Mouse (Mus musculus): ENCODE results near the gene Shroom3.

Gene Shroom3

GRCm38 (mm10) chr5:92683351-92683807 is at the start of gene Shroom3:
Shroom3 (plus strand) TSS chr5:92683435.
- no peak for DNase-seq (ENCODE audit: low spot score)

GRCm38 (mm10) chr5:92633526-92633925 is 49.7 kb upstream of the Shroom3 start:
- no peak for DNase-seq (ENCODE audit: low spot score)

GRCm38 (mm10) chr5:92634916-92635315 is 48.3 kb upstream of the Shroom3 start:
- no peak for DNase-seq (ENCODE audit: low spot score)

GRCm38 (mm10) chr5:92635891-92636290 is 47.3 kb upstream of the Shroom3 start:
- DNase-seq (ENCODE audit: low spot score): no peak

GRCm38 (mm10) chr5:92640861-92641260 is 42.4 kb upstream of the Shroom3 start:
- DNase-seq (ENCODE audit: low spot score): no peak

- no peak for DNase-seq (ENCODE audit: low spot score)
Measured at GRCm38 (mm10) chr5:92656256-92656655, 27.0 kb upstream of the Shroom3 start.

- no peak for DNase-seq (ENCODE audit: low spot score)
Measured at GRCm38 (mm10) chr5:92664321-92664720, 18.9 kb upstream of the Shroom3 start.

GRCm38 (mm10) chr5:92666860-92667259 is 16.4 kb upstream of the Shroom3 start:
- no peak for DNase-seq (ENCODE audit: low spot score)

- peak; percentile 42 for DNase-seq (ENCODE audit: low spot score)
Measured at GRCm38 (mm10) chr5:92674859-92675573, 8.2 kb upstream of the Shroom3 start, which contains the start of gene Ccdc158. Ccdc158 (minus strand) TSS chr5:92675271.

- no peak for DNase-seq (ENCODE audit: low spot score)
Measured at GRCm38 (mm10) chr5:92675574-92675920, 7.7 kb upstream of the Shroom3 start.

- no peak for DNase-seq (ENCODE audit: low spot score)
Measured at GRCm38 (mm10) chr5:92679441-92679840, 3.8 kb upstream of the Shroom3 start.

GRCm38 (mm10) chr5:92681861-92682260 is 1.4 kb upstream of the Shroom3 start:
- DNase-seq (ENCODE audit: low spot score): no peak

- no peak for DNase-seq (ENCODE audit: low spot score)
Measured at GRCm38 (mm10) chr5:92682621-92683348, 450 bp upstream of the Shroom3 start.

GRCm38 (mm10) chr5:92683871-92684475 is 738 bp downstream of the Shroom3 start:
- DNase-seq (ENCODE audit: low spot score): no peak

- DNase-seq (ENCODE audit: low spot score): no peak
Measured at GRCm38 (mm10) chr5:92684715-92685460, 1.7 kb downstream of the Shroom3 start.

- DNase-seq (ENCODE audit: low spot score): no peak
Measured at GRCm38 (mm10) chr5:92688124-92688523, 4.9 kb downstream of the Shroom3 start.

GRCm38 (mm10) chr5:92688569-92688968 is 5.3 kb downstream of the Shroom3 start:
- DNase-seq (ENCODE audit: low spot score): no peak

GRCm38 (mm10) chr5:92692206-92693007 is 9.2 kb downstream of the Shroom3 start:
- DNase-seq (ENCODE audit: low spot score): no peak

GRCm38 (mm10) chr5:92693744-92694143 is 10.5 kb downstream of the Shroom3 start:
- DNase-seq (ENCODE audit: low spot score): no peak

GRCm38 (mm10) chr5:92694316-92694995 is 11.2 kb downstream of the Shroom3 start:
- no peak for DNase-seq (ENCODE audit: low spot score)
